Mouse (Mus musculus): ENCODE results near the gene Tfap2c. TPM values are rescaled to one million over a fixed set of nuclear protein-coding genes. Genes with fewer than 3 reads are reported as not detected.

Gene Tfap2c
- polyA plus RNA-seq, 1 experiment from 2014 or later, result 0.33 TPM

GRCm38 (mm10) chr2:172561016-172561415, 11.6 kb downstream of the Tfap2c start:
- no peak for ATAC-seq (replicated peaks; ENCODE audit: low FRiP score)
- Histone ChIP-seq H3K4me3 (ENCODE audit: low read depth, low read length) (no peak overlapping the region), H3K27ac (ENCODE audit: low read depth, low read length) (no peak overlapping the region), H3K9ac (ENCODE audit: low read depth, low read length) (no peak overlapping the region), H3K9me3 (ENCODE audit: control insufficient read depth, low read length) (no peaks in the 10 kb centered on the region), H3K4me1 (replicated peaks; ENCODE audit: control insufficient read depth, insufficient read depth, low read length) (no peaks in the 10 kb centered on the region), H3K4me2 (no peak overlapping the region), H3K27me3 (replicated peaks; ENCODE audit: control insufficient read depth, insufficient read depth, low read length) (peaks cover 37% of the 10 kb centered on the region), H3K36me3 (ENCODE audit: control insufficient read depth, insufficient read depth, low read length) (no peaks in the 10 kb centered on the region)
- 50% methylated on average over 10 of the region's 10 CpGs for WGBS
- no peak for DNase-seq (ENCODE audit: low spot score)

DNA sequence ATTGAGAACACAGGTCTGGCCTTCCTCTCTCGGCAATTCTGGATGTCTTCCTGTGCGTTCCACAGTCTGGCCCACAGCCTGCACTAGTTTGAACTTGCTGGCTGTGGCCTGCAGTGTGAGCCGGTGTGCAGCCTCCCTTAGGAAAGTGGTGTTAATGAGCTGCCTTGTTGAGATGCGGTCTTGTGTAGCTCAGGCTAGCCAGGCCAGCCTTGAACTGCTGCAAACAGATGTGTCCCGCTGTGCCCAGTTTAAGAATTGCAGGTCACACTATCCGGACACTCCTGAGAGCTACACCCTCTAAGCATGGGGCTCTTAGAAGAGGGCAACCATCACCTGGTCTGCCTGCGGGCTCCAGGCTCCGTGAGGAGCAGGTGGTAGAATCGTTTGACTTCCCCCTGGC, 18.4 kb downstream of the Tfap2c start:
- 80% methylated on average over 9 of the region's 9 CpGs for WGBS
- Histone ChIP-seq H3K4me1 (replicated peaks; ENCODE audit: control insufficient read depth, insufficient read depth, low read length) (no peaks in the 10 kb centered on the region), H3K4me3 (ENCODE audit: low read depth, low read length) (no peak overlapping the region), H3K27ac (ENCODE audit: low read depth, low read length) (no peak overlapping the region), H3K36me3 (ENCODE audit: control insufficient read depth, insufficient read depth, low read length) (no peaks in the 10 kb centered on the region), H3K9ac (ENCODE audit: low read depth, low read length) (no peak overlapping the region), H3K27me3 (replicated peaks; ENCODE audit: control insufficient read depth, insufficient read depth, low read length) (no peaks in the 10 kb centered on the region), H3K9me3 (ENCODE audit: control insufficient read depth, low read length) (no peaks in the 10 kb centered on the region), H3K4me2 (no peak overlapping the region)
- DNase-seq (ENCODE audit: low spot score), result no peak
- no peak for ATAC-seq (replicated peaks; ENCODE audit: low FRiP score)

GRCm38 (mm10) chr2:172568466-172568865, 19.1 kb downstream of the Tfap2c start:
- WGBS, result 83% methylated on average over 2 of the region's 2 CpGs
- Histone ChIP-seq H3K4me1 (replicated peaks; ENCODE audit: control insufficient read depth, insufficient read depth, low read length) (no peaks in the 10 kb centered on the region), H3K4me3 (ENCODE audit: low read depth, low read length) (no peak overlapping the region), H3K9ac (ENCODE audit: low read depth, low read length) (no peak overlapping the region), H3K27me3 (replicated peaks; ENCODE audit: control insufficient read depth, insufficient read depth, low read length) (no peaks in the 10 kb centered on the region), H3K36me3 (ENCODE audit: control insufficient read depth, insufficient read depth, low read length) (no peaks in the 10 kb centered on the region), H3K9me3 (ENCODE audit: control insufficient read depth, low read length) (no peaks in the 10 kb centered on the region), H3K27ac (ENCODE audit: low read depth, low read length) (no peak overlapping the region), H3K4me2 (no peak overlapping the region)
- ATAC-seq (replicated peaks; ENCODE audit: low FRiP score), result no peak
- no peak for DNase-seq (ENCODE audit: low spot score)

DNA sequence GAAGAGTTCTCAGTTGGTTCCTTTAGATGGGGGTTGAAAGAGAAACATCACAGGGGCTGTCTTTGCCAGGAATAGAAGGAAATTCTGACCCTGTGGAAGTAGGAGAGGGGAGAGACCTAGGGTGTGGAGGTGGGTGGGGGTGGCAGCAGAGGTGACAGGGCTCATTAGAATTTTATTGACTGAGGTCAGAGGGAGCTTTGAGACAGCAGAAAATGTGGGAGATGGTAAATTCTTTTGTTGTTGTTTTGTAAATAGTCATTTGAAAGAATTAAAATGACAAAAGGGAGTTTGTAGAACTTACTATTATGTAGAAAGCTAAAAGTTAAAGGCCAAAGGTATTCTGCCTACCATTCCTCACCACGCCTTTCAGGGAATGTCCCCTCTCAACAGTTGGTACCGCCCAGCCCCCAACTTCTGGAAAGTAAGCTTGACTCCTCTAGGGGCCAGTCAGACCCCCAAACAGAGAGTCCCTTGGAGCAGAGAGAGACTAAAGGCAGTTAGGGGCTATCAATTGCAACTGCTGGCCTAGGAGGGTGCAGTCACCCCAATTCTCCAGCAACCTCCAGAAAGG, 27.9 kb downstream of the Tfap2c start:
- no peak overlapping the region for H3K9ac ChIP-seq (ENCODE audit: low read depth, low read length)
- ATAC-seq (replicated peaks; ENCODE audit: low FRiP score), result no peak
- H3K27me3 ChIP-seq (replicated peaks; ENCODE audit: control insufficient read depth, insufficient read depth, low read length), result no peaks in the 10 kb centered on the region; the same call in 1 of the 2 replicates
- H3K4me1 ChIP-seq (replicated peaks; ENCODE audit: control insufficient read depth, insufficient read depth, low read length), result no peaks in the 10 kb centered on the region
- H3K4me2 ChIP-seq, result no peak overlapping the region
- WGBS, result 54% methylated on average over 2 of the region's 2 CpGs
- DNase-seq (ENCODE audit: low spot score), result no peak
- no peaks in the 10 kb centered on the region for H3K9me3 ChIP-seq (ENCODE audit: control insufficient read depth, low read length)
- H3K27ac ChIP-seq (ENCODE audit: low read depth, low read length), result no peak overlapping the region
- no peak overlapping the region for H3K4me3 ChIP-seq (ENCODE audit: low read depth, low read length)
- no peaks in the 10 kb centered on the region for H3K36me3 ChIP-seq (ENCODE audit: control insufficient read depth, insufficient read depth, low read length)

- no peaks in the 10 kb centered on the region; the same call in 1 of the 2 replicates for H3K27me3 ChIP-seq (replicated peaks; ENCODE audit: control insufficient read depth, insufficient read depth, low read length)
- H3K4me2 ChIP-seq, result no peak overlapping the region
- H3K4me3 ChIP-seq (ENCODE audit: low read depth, low read length), result no peak overlapping the region
- no peaks in the 10 kb centered on the region for H3K9me3 ChIP-seq (ENCODE audit: control insufficient read depth, low read length)
- H3K36me3 ChIP-seq (ENCODE audit: control insufficient read depth, insufficient read depth, low read length), result no peaks in the 10 kb centered on the region
- H3K4me1 ChIP-seq (replicated peaks; ENCODE audit: control insufficient read depth, insufficient read depth, low read length), result no peaks in the 10 kb centered on the region
- DNase-seq (ENCODE audit: low spot score), result no peak
- WGBS, result 80% methylated on average over 5 of the region's 5 CpGs
- ATAC-seq (replicated peaks; ENCODE audit: low FRiP score), result no peak
- H3K27ac ChIP-seq (ENCODE audit: low read depth, low read length), result no peak overlapping the region
- no peak overlapping the region for H3K9ac ChIP-seq (ENCODE audit: low read depth, low read length)
These were observed 29.8 kb downstream of the Tfap2c start for GRCm38 (mm10) chr2:172579221-172579620.

DNA sequence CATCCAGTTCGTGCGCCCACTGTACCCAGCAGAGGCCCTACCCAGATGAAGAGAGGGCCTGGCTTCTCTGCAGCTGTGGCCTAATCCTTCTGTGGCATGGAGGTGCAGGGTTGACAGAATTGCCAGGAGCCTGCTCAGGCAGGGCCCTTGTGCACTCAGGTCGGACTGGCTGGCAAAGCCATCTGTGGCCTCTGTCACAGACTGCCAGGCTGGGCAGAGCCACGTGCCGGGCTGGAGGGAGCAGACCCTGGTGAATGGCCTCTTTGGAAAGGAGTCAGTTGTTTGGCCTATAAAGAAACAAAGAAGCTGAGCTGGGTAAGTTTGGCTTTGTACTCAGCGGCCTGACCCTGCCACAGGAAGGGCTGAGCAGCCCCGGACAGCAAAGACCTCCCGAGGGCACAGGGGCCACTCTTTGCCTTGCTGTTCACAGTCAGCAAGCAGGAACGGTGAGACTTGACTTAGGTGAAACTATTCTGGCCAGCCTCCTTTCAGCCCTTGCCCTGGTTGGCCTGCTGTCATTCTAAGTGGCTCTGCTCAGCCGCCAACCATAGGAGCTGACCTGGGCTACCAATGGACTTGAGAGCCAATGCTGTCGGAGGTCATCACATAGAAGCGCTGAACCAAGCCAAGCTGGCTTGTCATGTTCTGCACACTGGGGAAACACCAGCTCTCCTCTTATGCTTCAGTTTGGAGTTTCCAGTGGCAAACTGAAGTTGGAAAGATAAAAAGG, 31.3 kb downstream of the Tfap2c start:
- WGBS, result 80% methylated on average over 12 of the region's 12 CpGs
- H3K4me1 ChIP-seq (replicated peaks; ENCODE audit: control insufficient read depth, insufficient read depth, low read length), result 0 out of 2 replicates have a peak, but pooled peaks cover under 1% of the 10 kb centered on the region
- H3K36me3 ChIP-seq (ENCODE audit: control insufficient read depth, insufficient read depth, low read length), result no peaks in the 10 kb centered on the region
- DNase-seq (ENCODE audit: low spot score) (no peak), ATAC-seq (replicated peaks; ENCODE audit: low FRiP score) (no peak)
- no peaks in the 10 kb centered on the region; the same call in 1 of the 2 replicates for H3K27me3 ChIP-seq (replicated peaks; ENCODE audit: control insufficient read depth, insufficient read depth, low read length)
- no peak overlapping the region for H3K4me3 ChIP-seq (ENCODE audit: low read depth, low read length)
- no peak overlapping the region for H3K27ac ChIP-seq (ENCODE audit: low read depth, low read length)
- H3K4me2 ChIP-seq, result no peak overlapping the region
- H3K9ac ChIP-seq (ENCODE audit: low read depth, low read length), result no peak overlapping the region
- H3K9me3 ChIP-seq (ENCODE audit: control insufficient read depth, low read length), result no peaks in the 10 kb centered on the region

DNA sequence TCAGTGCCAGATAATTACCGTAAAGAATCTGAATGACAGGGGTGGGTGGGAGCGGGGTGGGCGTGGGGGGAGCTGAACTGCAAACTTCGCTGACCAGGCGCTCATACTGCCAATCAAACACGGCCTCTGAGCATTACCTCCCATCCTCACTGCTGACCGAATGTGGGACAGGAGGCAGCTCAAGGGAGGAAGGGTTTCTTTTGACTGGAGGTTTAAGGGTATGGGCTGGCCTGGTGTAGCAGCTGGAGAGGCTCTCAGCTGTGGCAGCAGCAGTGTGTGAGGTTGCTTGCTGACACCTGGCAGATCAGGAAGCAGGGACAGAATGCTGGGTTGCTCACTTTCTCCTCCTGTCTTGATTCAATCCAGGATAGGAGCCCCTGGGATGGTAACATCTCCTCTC, 33.9 kb downstream of the Tfap2c start:
- DNase-seq (ENCODE audit: low spot score) (no peak), ATAC-seq (replicated peaks; ENCODE audit: low FRiP score) (no peak)
- Histone ChIP-seq H3K9ac (ENCODE audit: low read depth, low read length) (no peak overlapping the region), H3K4me3 (ENCODE audit: low read depth, low read length) (no peak overlapping the region), H3K9me3 (ENCODE audit: control insufficient read depth, low read length) (no peaks in the 10 kb centered on the region), H3K4me1 (replicated peaks; ENCODE audit: control insufficient read depth, insufficient read depth, low read length) (0 out of 2 replicates have a peak, but pooled peaks cover 2% of the 10 kb centered on the region), H3K27ac (ENCODE audit: low read depth, low read length) (no peak overlapping the region), H3K4me2 (no peak overlapping the region), H3K36me3 (ENCODE audit: control insufficient read depth, insufficient read depth, low read length) (no peaks in the 10 kb centered on the region), H3K27me3 (replicated peaks; ENCODE audit: control insufficient read depth, insufficient read depth, low read length) (no peaks in the 10 kb centered on the region)
- WGBS, result 41% methylated on average over 7 of the region's 7 CpGs

GRCm38 (mm10) chr2:172585329-172585728, 35.9 kb downstream of the Tfap2c start:
- H3K36me3 ChIP-seq (ENCODE audit: control insufficient read depth, insufficient read depth, low read length), result no peaks in the 10 kb centered on the region
- no peaks in the 10 kb centered on the region for H3K9me3 ChIP-seq (ENCODE audit: control insufficient read depth, low read length)
- no peak overlapping the region for H3K4me2 ChIP-seq
- H3K4me3 ChIP-seq (ENCODE audit: low read depth, low read length), result no peak overlapping the region
- H3K27ac ChIP-seq (ENCODE audit: low read depth, low read length), result no peak overlapping the region
- DNase-seq (ENCODE audit: low spot score) (no peak), ATAC-seq (replicated peaks; ENCODE audit: low FRiP score) (peak; percentile 67; the same call in 1 of the 2 replicates)
- WGBS, result 52% methylated on average over 6 of the region's 6 CpGs
- H3K27me3 ChIP-seq (replicated peaks; ENCODE audit: control insufficient read depth, insufficient read depth, low read length), result no peaks in the 10 kb centered on the region
- no peak overlapping the region for H3K9ac ChIP-seq (ENCODE audit: low read depth, low read length)
- H3K4me1 ChIP-seq (replicated peaks; ENCODE audit: control insufficient read depth, insufficient read depth, low read length), result peaks cover 2% of the 10 kb centered on the region; the same call in 1 of the 2 replicates

DNA sequence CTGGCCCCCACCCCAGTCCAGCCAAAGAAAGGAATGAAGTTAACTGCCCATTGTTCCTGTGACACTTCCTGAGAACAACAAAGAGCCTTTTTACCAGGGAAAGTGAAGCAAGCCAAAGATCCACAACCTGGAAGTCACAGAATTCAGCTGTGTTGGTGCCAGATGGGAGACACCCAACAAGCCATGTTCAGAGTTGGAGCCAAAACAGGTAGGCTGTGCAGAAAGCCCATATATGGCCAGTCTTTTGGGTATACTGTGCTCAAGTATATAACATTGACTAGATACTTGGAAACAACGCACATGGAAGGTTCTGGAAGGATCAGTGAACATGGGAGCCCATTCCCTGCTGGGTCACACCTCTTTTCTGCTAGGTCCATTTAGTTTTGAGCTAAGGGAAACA, 39.7 kb downstream of the Tfap2c start:
- Histone ChIP-seq H3K27me3 (replicated peaks; ENCODE audit: control insufficient read depth, insufficient read depth, low read length) (no peaks in the 10 kb centered on the region), H3K4me1 (replicated peaks; ENCODE audit: control insufficient read depth, insufficient read depth, low read length) (peaks cover 2% of the 10 kb centered on the region; the same call in 1 of the 2 replicates), H3K36me3 (ENCODE audit: control insufficient read depth, insufficient read depth, low read length) (no peaks in the 10 kb centered on the region), H3K4me3 (ENCODE audit: low read depth, low read length) (no peak overlapping the region), H3K27ac (ENCODE audit: low read depth, low read length) (no peak overlapping the region), H3K4me2 (no peak overlapping the region), H3K9ac (ENCODE audit: low read depth, low read length) (no peak overlapping the region), H3K9me3 (ENCODE audit: control insufficient read depth, low read length) (no peaks in the 10 kb centered on the region)
- ATAC-seq (replicated peaks; ENCODE audit: low FRiP score), result no peak
- no peak for DNase-seq (ENCODE audit: low spot score)
- 79% methylated on average over 1 of the region's 1 CpGs for WGBS
